Mouse (Mus musculus) midbrain, embryonic 12.5 days (tissue): ENCODE results near the gene Adam1b. TPM values are rescaled to one million over a fixed set of nuclear protein-coding genes. Genes with fewer than 3 reads are reported as not detected.
"Not testable (repeated sequence)": the region's sequence is repeated elsewhere in the genome, so short reads cannot be mapped to it uniquely, and the experiment has no call there.

ENCODE experiments used
- ATAC-seq: fragments of 200-750 bp; cut with Nextera tagmentation; 2 replicates; pipeline ENCODE4 v1.8.0; 2017; ENCODE audit warnings: low read depth, moderate TSS enrichment, moderate library complexity; ENCODE audit not compliant: low FRiP score
- H3K27ac ChIP-seq: fragments of 300-500 bp; sonication (generic); replicated peaks from 2 replicates; pipeline ENCODE4 v1.5.1; 2016; ENCODE audit warnings: mild to moderate bottlenecking
- H3K27me3 ChIP-seq: fragments of 300-500 bp; sonication (generic); 2 replicates; pipeline ENCODE4 v1.6.1; 2016; ENCODE audit warnings: mild to moderate bottlenecking
- H3K36me3 ChIP-seq: fragments of 300-500 bp; sonication (generic); 2 replicates; pipeline ENCODE4 v1.6.1; 2016
- H3K4me1 ChIP-seq: fragments of 300-500 bp; sonication (generic); 2 replicates; pipeline ENCODE4 v1.6.1; 2016
- H3K4me2 ChIP-seq: fragments of 300-500 bp; sonication (generic); replicated peaks from 2 replicates; pipeline ENCODE4 v1.6.1; 2016; ENCODE audit warnings: mild to moderate bottlenecking, moderate library complexity
- H3K4me3 ChIP-seq: fragments of 300-500 bp; sonication (generic); 2 replicates; pipeline ENCODE4 v1.5.1; 2016; ENCODE audit warnings: mild to moderate bottlenecking
- H3K9ac ChIP-seq: fragments of 300-500 bp; sonication (generic); replicated peaks from 2 replicates; pipeline ENCODE4 v1.6.1; 2016; ENCODE audit warnings: mild to moderate bottlenecking, moderate library complexity
- H3K9me3 ChIP-seq: fragments of 300-500 bp; sonication (generic); 2 replicates; pipeline ENCODE4 v1.6.1; 2016; ENCODE audit warnings: mild to moderate bottlenecking
- WGBS: fragments of 180-500 bp; shearing (Covaris S2); methylation state at CpG from one replicate; pipeline ENCODE4 v1.1.7; 2016; 5-methylcytosine and 5-hydroxymethylcytosine counted together
- polyA plus RNA-seq: library from polyadenylated mRNA; unstranded; fragments of >200 nt; fragmentation: Nextera tagmentation; extraction: Ambion mirVana; gene quantifications from 2 replicates; pipeline ENCODE4 v1.2.1, GENCODE M21; 2016

The Adam1b gene
- polyA plus RNA-seq, 1 experiment from 2014 or later = not detected

- Histone ChIP-seq H3K27ac (no peak overlapping the region), H3K36me3 (peaks cover 74% of the 10 kb centered on the region), H3K4me1 (no peaks in the 10 kb centered on the region), H3K9me3 (no peaks in the 10 kb centered on the region), H3K4me3 (no peak overlapping the region), H3K9ac (no peak overlapping the region), H3K4me2 (no peak overlapping the region), H3K27me3 (no peaks in the 10 kb centered on the region)
- no peak for ATAC-seq
- 94% methylated on average over 3 of the region's 3 CpGs for WGBS
Measured at GRCm38 (mm10) chr5:121535116-121535515, 31.9 kb upstream of the Adam1b start.

DNA sequence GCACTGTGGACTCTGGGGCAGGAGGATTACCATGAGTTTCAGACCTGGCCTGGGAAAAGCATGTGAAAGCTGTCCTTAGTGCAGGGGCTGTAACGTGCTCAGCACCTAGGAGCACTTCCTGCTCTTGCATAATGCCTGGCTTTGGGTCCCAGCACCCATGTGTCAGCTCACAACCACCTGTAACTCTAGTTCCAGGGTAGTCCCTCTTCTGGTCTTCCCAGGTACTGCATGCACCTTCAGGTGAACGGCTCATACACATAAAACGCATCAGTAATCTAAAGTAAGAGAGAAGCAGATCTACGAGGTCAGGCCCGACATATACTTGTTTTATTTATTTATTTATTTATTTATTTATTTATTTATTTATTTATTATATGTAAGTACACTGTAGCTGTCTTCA is 31.3 kb upstream of the Adam1b start:
- H3K27me3 ChIP-seq = no peaks in the 10 kb centered on the region
- H3K9me3 ChIP-seq = no peaks in the 10 kb centered on the region
- WGBS = 94% methylated on average over 5 of the region's 5 CpGs
- H3K4me3 ChIP-seq = no peak overlapping the region
- no peak overlapping the region for H3K4me2 ChIP-seq
- peaks cover 80% of the 10 kb centered on the region for H3K36me3 ChIP-seq
- no peaks in the 10 kb centered on the region for H3K4me1 ChIP-seq
- no peak overlapping the region for H3K27ac ChIP-seq
- no peak overlapping the region for H3K9ac ChIP-seq
- ATAC-seq = no peak

DNA sequence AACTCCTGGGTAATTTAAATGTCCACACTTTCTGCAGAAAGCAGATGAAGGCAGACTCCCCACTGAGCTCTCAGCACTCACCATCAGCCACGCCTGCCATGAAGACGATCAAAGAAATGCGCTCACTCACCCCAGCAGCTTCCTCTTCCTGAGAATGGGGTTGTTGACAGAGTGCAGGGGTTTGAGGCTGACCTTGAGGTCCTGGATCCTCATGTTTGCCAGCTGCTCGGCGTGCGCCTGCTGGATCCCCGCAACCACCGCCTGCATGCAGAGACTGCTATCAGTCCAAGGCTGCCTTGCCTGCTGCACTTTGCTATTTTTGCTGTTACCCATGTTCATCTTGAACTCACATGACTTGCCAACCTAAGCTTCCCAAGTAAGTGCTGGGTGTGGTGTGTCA is 23.7 kb upstream of the Adam1b start:
- no peaks in the 10 kb centered on the region for H3K27me3 ChIP-seq
- WGBS = 85% methylated on average over 8 of the region's 8 CpGs
- ATAC-seq = no peak
- no peaks in the 10 kb centered on the region for H3K4me1 ChIP-seq
- no peak overlapping the region for H3K4me3 ChIP-seq
- H3K9me3 ChIP-seq = no peaks in the 10 kb centered on the region
- H3K9ac ChIP-seq = no peak overlapping the region
- H3K27ac ChIP-seq = no peak overlapping the region
- peaks cover 80% of the 10 kb centered on the region for H3K36me3 ChIP-seq
- H3K4me2 ChIP-seq = no peak overlapping the region

DNA sequence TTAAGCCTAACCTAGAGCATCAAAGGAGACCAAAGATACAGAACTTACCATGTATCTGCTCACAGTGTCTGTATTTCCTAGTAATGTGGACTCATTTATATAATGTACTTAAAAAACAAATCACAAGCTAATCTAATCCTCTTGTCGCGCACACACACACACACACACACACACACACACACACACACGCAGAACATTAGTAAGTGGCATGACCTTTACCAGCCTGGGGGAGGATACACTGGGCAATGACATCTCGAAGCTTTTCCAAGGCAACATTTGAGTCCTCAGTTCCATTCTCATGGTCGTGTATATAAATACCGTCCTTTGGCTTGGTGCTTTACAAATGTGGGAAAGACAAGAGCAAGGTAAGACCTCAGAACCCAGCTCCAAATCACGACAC is 23.3 kb upstream of the Adam1b start:
- Histone ChIP-seq H3K4me3 (no peak overlapping the region), H3K36me3 (peaks cover 79% of the 10 kb centered on the region), H3K27ac (no peak overlapping the region), H3K4me1 (no peaks in the 10 kb centered on the region), H3K9ac (no peak overlapping the region), H3K4me2 (no peak overlapping the region), H3K27me3 (no peaks in the 10 kb centered on the region), H3K9me3 (no peaks in the 10 kb centered on the region)
- no peak for ATAC-seq
- 90% methylated on average over 7 of the region's 7 CpGs for WGBS

DNA sequence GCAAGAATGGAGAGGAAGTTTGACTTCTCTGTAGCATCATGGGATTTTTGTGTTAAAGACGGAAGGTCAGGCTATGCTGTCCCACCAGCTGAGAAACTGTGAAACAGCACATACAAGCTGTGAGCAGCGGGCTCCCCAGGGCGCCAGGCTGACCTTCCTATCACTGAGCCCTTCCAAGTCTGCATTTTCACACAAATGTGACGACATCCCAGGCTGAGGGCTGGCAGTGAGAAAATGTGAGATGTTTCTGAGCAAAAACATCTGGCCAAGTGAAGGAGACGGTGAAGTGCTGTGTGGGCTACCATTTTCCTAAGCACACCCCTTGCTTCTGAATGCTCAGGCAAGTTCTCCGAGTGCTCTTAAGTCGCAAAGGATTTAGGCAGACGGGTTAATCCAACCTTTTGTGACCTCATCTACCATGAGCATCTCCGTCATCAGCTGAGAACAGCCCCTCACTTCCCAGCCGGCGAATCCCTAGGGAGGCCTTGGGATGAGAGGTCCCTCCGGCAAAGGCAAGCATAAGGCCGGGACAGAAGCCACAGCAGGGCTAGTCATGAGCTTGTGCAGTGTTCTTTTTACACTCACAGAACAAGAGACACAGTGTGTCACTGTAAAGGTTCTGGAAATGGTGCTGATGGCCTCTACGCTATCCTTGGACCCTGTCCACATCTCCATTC is 22.7 kb upstream of the Adam1b start:
- Histone ChIP-seq H3K4me3 (no peak overlapping the region), H3K9ac (no peak overlapping the region)
- WGBS = 87% methylated on average over 14 of the region's 14 CpGs

GRCm38 (mm10) chr5:121519758-121520157 is 16.5 kb upstream of the Adam1b start:
- not testable (repeated sequence) for H3K9ac ChIP-seq, H3K4me1 ChIP-seq, ATAC-seq, H3K27me3 ChIP-seq, H3K9me3 ChIP-seq, H3K27ac ChIP-seq, H3K4me2 ChIP-seq, H3K4me3 ChIP-seq
- peaks cover 39% of the 10 kb centered on the region for H3K36me3 ChIP-seq
- WGBS = 96% methylated on average over 11 of the region's 17 CpGs

More for the DNA sequence above, 22.7 kb upstream of the Adam1b start:
- Histone ChIP-seq H3K4me2 (no peak overlapping the region), H3K27me3 (no peaks in the 10 kb centered on the region), H3K27ac (no peak overlapping the region), H3K36me3 (peaks cover 79% of the 10 kb centered on the region), H3K9me3 (no peaks in the 10 kb centered on the region), H3K4me1 (no peaks in the 10 kb centered on the region)
- no peak for ATAC-seq

- Histone ChIP-seq H3K4me1 (no peaks in the 10 kb centered on the region), H3K9me3 (no peaks in the 10 kb centered on the region), H3K27ac (no peak overlapping the region), H3K4me2 (no peak overlapping the region), H3K9ac (no peak overlapping the region), H3K36me3 (peaks cover 32% of the 10 kb centered on the region), H3K4me3 (no peak overlapping the region), H3K27me3 (no peaks in the 10 kb centered on the region)
- WGBS = 94% methylated on average over 9 of the region's 9 CpGs
- no peak for ATAC-seq
Measured at GRCm38 (mm10) chr5:121518983-121519382, 15.7 kb upstream of the Adam1b start.

GRCm38 (mm10) chr5:121510009-121510408 is 6.8 kb upstream of the Adam1b start:
- 82% methylated on average over 7 of the region's 7 CpGs for WGBS
- Histone ChIP-seq H3K4me3 (no peak overlapping the region), H3K36me3 (no peaks in the 10 kb centered on the region), H3K27me3 (no peaks in the 10 kb centered on the region), H3K4me1 (no peaks in the 10 kb centered on the region), H3K27ac (no peak overlapping the region), H3K9ac (no peak overlapping the region), H3K9me3 (no peaks in the 10 kb centered on the region), H3K4me2 (no peak overlapping the region)
- ATAC-seq = no peak

DNA sequence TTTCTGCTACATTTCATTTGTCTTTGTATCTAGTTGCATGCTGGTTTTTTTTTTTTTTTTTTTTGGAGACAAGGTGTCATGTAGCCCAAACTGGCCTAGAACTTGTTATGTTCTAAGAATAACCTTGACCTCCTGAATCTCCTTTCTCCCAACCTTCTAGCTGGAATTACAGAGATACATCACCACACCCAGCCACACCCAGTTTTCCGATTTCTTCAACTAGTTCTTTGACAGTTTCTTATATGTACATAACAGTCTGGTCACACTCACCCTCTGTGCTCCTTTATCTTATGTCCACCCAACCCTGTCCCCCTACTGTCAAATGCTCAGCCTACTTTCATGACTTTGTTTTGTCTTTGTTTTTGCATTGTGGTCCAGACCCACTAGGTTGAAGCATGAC is 3.6 kb upstream of the Adam1b start:
- Histone ChIP-seq H3K27me3 (no peaks in the 10 kb centered on the region), H3K9me3 (no peaks in the 10 kb centered on the region), H3K4me3 (no peak overlapping the region), H3K4me2 (no peak overlapping the region), H3K9ac (no peak overlapping the region), H3K36me3 (no peaks in the 10 kb centered on the region), H3K27ac (no peak overlapping the region), H3K4me1 (no peaks in the 10 kb centered on the region)
- no peak for ATAC-seq
- 91% methylated on average over 1 of the region's 1 CpGs for WGBS

- not testable (repeated sequence) for H3K36me3 ChIP-seq, H3K27me3 ChIP-seq, H3K4me3 ChIP-seq, H3K9me3 ChIP-seq, H3K9ac ChIP-seq, H3K4me1 ChIP-seq, ATAC-seq, H3K27ac ChIP-seq, H3K4me2 ChIP-seq
- 83% methylated on average over 11 of the region's 17 CpGs for WGBS
Measured at GRCm38 (mm10) chr5:121501424-121501996, 1.7 kb downstream of the Adam1b start.

DNA sequence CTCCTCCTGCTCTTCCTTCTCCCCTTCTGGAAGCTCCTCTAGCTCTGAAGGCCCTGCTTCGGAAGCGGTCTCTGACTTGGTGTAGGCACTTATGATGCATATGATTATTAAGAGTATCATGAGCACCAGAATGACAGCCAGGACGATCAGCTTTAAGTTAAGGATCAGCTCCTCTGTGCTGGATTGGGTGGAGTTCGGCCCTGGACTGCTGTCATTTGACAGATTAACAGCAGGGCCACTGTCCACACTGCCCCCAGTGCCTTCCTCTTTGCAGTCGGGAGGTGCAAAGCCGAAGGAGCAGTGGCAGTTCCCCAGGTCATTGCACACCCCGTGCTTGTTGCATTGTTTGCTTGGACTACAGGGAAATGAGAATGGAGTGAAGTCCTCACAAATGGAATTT is 2.5 kb downstream of the Adam1b start:
- 78% methylated on average over 7 of the region's 7 CpGs for WGBS

DNA sequence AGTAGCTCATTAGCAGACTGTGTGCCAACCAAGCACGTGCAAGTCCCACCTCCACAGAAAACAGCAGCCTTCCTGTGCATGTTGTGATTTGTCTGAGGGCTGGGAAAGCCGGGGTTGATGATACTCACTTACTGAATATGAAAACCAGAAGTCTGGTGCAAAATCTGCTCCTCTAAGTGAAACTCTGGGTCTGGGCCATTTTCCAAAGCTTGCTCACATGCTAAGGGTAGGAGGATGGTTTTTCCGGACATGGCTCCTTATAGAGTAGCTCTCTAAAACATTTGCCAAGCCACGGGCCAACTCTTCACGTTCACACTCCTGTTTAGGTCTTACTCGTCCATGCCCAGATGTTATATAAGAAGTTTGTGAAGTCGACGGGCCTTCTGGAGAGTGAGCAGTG is 9.9 kb downstream of the Adam1b start:
- Histone ChIP-seq H3K9ac (no peak overlapping the region), H3K27me3 (no peaks in the 10 kb centered on the region), H3K4me2 (no peak overlapping the region), H3K36me3 (no peaks in the 10 kb centered on the region), H3K4me1 (no peaks in the 10 kb centered on the region), H3K9me3 (no peaks in the 10 kb centered on the region), H3K4me3 (no peak overlapping the region), H3K27ac (no peak overlapping the region)
- ATAC-seq = no peak
- WGBS = 81% methylated on average over 8 of the region's 8 CpGs

More for the DNA sequence above, 2.5 kb downstream of the Adam1b start:
- no peaks in the 10 kb centered on the region for H3K4me1 ChIP-seq
- no peak for ATAC-seq
- no peak overlapping the region for H3K27ac ChIP-seq
- H3K4me3 ChIP-seq = no peak overlapping the region
- no peaks in the 10 kb centered on the region for H3K27me3 ChIP-seq
- H3K36me3 ChIP-seq = no peaks in the 10 kb centered on the region
- no peak overlapping the region for H3K9ac ChIP-seq
- no peak overlapping the region for H3K4me2 ChIP-seq
- H3K9me3 ChIP-seq = no peaks in the 10 kb centered on the region

GRCm38 (mm10) chr5:121484801-121485200 is 18.4 kb downstream of the Adam1b start:
- no peaks in the 10 kb centered on the region for H3K4me1 ChIP-seq
- WGBS = 79% methylated on average over 5 of the region's 5 CpGs
- H3K4me3 ChIP-seq = no peak overlapping the region
- no peak for ATAC-seq
- H3K4me2 ChIP-seq = no peak overlapping the region
- no peak overlapping the region for H3K27ac ChIP-seq
- H3K9me3 ChIP-seq = no peaks in the 10 kb centered on the region
- H3K27me3 ChIP-seq = no peaks in the 10 kb centered on the region
- no peaks in the 10 kb centered on the region for H3K36me3 ChIP-seq
- no peak overlapping the region for H3K9ac ChIP-seq
